Mouse (Mus musculus) c-Kit-positive CD71-negative TER-119-negative erythroid progenitor cells, embryonic 14.5 days (primary cell): ENCODE data around the gene Wnt6.
A peak's percentile ranks its signal among the peaks of the same experiment; 100 is the strongest.
"Not testable (repeated sequence)": the region's sequence is repeated elsewhere in the genome, so short reads cannot be mapped to it uniquely, and the experiment has no call there.

Source experiments
- DNase-seq: peaks from one replicate; pipeline ENCODE4 v3.0.0-alpha.2; 2013; ENCODE audit warnings: low read depth

Wnt6 gene

DNA sequence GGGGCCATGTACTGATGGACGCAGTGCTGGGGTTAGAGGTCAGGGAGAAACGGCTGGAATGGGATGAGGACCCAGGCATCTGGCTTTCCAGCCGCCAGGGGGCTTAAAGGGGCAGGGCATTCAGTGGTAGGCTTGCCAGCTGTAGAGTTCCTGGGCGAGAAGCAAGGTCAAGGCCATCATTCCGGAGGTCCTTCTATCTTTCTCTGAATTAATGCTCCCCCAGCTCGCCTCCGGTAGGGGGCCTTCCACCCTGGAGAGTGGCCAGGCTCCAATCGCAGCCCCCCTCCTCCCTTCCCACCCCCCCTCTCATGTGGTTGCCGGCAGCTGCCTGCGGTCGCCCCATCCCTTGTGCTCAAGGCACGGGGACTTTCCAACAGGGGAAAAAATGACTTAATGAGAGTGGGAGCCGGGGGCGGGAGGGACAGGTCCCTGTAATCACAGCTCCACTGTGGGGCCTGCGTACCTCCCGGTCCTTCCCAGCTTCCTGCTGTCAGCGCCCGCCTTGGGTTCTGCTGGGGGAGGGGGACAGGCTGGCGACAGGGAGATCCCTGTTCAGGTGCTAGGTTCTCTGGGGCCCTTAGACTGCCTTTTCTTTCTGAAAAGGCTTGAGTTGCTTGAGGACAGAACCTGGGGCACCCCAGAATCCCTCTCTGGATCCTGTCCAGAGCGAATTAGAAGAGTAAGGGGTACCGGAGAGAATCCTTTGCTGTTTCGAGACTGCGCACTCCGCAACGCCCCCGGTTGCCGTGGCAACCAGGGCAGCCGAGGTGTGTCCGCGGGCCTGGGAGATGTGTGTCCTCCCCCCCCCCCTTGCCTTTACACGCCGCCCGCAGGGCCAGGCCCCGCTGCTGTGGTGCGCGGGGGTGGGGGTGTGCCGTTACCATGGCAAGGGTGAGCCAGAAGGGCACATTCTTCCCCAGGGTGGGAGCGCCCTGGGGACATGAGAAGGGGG, 34.9 kb downstream of the Wnt6 start:
- DNase-seq, result no peak

DNA sequence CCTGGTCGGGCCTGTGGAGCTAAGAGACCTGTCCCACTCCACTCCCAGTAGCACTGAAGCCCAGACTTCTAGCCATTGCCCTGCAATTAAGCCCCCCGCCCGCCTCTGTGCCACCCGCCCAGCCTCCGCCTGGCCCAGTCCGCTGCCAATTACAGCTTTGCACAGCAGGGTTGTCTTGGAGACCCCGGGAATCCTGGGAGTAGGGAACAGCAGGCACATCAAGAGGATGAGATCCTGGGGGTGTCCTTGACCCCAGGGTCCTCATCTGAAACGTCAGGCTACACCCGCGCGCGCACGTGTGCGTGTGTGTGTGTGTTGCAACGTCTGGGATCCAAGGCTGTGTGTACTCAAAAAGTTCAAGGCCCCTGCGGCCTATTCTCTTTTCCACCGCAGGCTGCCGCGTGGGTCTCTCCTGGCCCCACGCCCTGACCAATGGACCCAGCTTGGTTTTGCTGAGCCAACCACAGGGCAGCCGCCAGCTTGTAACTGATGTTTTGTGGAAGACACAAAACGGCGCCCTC, 35.9 kb downstream of the Wnt6 start:
- no peak for DNase-seq

DNA sequence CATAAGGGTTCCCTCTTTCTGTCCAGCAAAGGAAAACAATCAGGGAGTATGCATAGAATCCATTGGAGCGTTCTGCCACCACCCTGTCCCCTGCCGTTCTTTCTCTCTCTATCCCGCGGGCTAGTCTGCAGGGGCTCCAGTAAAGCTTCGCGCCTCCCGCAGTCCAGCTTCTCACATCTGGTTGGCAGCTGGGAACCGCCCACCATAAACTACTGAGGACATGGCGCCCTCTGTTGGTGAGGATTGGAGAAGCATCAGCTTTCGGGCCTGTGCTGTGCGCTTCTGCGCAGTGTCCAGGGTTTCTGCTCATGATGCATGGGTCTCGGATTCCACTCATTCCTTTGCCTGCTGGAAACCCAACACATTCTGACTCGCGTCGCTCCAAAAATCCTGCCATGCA, 36.4 kb downstream of the Wnt6 start:
- DNase-seq, result peak; percentile 83

DNA sequence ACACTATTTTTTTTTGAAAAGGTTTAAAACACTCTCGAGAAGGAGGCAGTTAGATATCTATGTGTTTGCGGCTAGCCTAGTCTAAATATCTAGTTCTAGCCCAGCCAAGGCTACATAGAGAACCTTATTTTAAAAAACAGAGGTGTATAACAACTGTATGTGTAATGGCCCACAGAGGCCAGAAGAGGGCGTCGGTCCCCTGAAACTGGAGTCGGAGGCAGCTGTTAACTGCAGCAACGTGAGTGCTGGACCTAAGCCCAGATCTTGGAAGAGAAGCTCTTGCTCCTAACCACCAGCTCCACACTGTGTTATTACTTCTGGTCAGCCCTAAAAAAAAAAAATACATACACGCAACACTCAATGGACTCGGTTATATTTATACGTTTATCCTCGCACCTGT, 37.3 kb downstream of the Wnt6 start:
- DNase-seq, result no peak

DNA sequence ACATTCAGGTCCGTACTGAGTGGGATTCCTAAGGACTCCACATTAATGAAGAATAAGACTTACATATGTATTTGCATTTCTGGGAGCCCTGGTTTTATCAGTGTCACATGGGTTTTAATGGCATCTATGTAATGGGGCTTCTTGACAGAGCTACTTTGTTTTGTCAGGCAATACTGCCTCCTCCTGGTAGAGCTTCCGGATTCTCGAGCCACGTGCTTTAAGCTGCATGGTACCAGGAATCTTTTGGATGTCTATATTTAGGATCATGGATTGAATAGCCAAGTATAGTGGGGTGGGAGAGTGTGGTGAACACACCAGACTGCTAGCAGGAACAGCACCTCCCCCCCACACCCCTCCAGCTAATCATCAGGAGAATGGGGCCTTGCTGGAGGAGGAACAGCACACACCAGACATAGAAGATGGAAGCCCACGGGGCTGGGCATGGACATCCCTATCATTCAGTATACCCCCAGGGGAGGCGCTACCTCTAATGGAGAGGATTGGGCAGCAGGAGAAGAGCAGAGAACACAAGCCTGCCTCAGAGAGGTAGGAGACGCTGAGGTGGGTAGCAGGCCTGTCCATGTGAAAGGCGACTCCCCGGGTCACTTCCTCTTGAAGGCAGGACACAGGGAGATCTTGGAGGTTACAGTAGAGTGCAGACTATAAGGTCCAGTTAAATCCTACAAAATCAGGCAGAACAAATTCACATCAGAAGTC, 43.4 kb downstream of the Wnt6 start:
- no peak for DNase-seq

DNA sequence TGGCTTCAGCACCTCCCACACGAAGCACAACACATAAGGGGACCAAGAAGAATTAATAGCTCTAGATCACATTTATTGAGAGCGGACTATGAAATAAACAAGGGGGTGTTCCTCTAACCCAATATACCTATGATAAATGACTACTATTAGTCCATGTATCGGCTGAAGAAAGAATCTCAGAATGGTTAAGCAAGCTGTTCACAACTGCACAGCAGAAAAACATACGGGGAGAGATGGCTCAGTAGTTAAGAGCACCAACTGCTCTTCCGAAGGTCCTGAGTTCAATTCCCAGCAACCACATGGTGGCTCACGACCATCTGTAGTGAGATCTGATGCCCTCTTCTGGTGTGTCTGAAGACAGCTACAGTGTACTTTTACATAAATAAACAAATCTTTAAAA, 44.3 kb downstream of the Wnt6 start:
- not testable (repeated sequence) for DNase-seq

DNA sequence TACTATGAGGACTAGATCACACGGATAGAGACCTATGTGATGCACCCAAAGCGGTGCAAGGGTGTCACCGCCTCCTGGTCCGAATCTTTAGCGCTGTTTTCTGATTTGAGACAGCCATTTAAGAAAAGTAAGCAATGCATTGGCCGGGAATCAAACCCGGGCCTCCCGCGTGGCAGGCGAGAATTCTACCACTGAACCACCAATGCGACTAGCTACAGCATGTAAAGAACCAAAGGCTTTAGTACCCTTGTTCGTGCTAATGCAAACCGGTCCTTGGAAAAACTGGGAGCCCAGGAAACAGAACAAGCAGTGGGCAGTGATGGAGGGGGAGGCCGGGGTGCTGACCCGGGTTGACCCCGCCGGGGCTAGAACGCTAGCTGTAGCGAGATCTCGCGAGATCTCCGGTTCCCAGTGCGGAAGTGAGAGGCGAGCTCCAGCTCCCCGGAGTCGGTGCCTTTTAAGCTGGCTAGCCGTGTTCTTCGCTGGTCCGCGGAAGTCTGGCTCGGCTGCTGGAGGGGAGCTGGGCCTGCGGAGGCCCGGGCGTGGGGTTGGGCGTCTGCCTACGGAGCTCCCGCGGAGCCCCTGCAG, 45.0 kb downstream of the Wnt6 start:
- DNase-seq, result peak; percentile 79

DNA sequence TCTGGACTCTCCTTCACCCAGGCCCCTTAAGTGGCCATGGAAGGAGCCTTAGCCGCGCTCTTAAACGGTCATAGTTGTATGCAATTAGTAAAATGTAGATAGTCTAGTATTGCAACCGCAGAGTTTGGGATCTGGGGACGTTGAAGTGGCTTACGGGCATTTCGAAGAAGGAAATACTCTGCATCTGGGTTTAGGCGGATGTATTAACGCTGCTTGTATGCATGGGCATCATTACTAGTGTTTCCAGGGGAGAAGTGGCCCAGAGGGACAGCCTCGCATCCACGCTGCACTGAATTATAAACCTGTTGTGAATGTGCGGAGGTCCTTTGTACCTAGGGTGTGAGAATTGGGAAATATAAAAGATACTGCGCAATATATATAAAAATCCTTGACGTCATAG, 45.5 kb downstream of the Wnt6 start:
- no peak for DNase-seq

DNA sequence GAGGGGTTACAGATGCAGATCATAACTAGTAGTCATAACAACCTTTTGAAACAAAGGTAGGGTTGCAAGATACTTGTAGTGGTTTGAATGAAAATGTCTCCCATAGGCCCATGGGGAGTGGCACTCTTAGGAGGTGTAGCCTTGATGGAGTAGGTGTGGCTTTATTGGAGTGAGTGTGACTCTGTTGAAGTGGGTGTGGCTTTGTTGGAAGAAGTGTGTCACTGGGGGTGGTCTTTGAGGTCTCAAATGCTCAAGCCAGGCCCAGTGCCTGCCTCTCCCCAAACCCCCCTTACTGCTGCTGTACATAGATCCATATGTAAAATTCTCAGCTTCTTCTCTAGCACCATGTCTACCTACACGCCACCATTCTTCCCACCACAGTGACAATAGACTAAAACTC, 46.8 kb downstream of the Wnt6 start:
- DNase-seq, result no peak

DNA sequence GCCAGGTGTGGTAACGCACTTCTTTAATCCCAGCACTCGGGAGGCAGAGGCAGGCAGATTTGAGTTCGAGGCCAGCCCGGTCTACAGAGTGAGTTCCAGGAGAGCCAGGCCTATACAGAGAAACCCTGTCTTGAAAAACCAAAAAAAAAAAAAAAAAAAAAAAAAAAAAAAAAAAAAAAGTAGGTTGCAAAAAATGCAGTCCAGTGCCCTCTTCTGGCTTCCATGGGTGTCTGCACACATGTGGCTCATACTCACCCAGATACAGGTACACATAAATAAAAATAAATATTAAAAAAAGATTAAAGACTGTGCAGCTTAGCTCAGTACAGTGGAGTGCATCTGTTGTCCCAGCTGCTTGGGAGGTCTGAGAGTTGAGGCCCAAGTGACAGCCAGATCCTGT, 51.9 kb downstream of the Wnt6 start:
- DNase-seq, result not testable (repeated sequence)

DNA sequence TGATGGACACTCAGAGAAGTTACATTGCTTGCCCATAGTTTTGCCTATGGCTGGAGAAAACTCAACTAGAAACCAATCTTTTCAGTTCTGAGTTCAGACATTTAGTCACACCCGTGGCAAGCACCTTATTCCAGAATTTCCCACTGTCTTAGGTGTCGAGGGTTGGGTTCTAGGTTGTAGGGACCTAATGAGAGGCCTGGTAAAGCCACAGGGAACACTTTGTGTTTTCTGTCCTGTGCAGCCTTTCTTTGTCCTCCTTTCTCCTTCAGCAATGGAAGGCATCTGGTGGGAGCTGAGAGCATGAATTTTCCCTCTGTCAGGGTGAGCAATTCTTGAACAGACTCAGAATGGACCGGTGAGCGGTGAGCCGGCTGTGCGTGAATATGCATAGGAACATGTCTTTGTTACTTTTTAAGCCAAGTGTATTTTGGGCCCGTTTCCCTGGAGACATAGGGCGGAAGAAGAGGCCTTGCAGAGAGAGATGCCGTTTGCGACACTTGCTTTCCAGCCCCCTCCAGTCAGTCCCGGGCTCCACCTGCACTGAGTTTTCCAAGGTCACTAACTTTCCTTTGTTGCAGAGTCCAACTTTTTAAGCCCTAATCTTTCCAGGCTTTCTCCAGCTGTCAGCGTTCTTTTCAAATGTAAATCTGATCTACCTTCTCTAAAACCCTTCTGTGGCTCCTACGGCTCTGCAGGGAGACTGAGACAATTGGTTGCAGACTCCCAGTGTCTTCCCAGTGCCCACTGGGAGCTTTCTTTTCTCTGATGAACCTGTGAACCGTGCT, 53.0 kb downstream of the Wnt6 start:
- DNase-seq, result no peak

DNA sequence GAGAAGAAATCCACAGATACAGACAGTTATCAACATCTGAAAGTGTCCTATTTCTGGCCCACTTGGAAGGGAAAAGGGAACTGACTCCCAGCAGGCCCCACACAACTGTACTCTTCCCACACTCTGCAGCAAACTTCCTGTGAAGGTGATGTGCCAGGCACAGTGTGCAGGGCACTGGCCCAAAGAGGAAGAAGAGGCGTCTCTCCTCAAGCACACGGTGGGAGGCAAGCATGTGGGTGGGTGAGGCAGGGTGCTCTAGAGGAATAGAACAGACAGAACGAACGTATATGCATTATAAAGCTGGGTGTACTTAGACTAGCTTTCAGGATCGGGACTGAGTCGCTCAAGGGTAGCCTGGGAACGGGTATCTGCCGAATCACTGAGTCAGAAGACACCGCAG, 58.4 kb downstream of the Wnt6 start:
- DNase-seq, result no peak

DNA sequence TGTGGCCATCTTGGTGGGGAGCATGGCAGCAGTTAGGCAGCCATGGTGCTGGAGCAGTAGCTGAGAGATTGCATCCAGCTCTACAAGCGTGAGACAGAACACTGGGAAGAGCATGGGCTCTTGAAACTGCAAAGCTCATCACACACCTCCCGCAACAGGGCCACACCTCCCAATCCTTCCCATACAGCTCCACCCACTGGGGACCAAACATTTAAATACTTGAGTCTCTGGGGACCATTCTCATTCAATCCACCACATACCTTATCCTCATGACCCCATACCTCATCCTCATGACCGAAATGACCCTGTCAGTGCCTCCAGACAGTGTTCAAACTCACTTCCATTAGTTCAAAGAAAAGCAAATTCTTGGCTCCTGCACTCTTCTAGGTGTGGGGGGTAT, 61.6 kb downstream of the Wnt6 start:
- no peak for DNase-seq
